Comparison of ENCODE assay signal across 9 mouse cellular contexts in genomic region chr9:114025846-114026245, GRCm38 (mm10). TPM values are rescaled to one million over a fixed set of nuclear protein-coding genes. Genes with fewer than 3 reads are reported as not detected.
A peak's percentile ranks its signal among the peaks of the same experiment; 100 is the strongest.
DNase-seq lines count a peak whose midpoint lies in the region; ATAC-seq lines count a peak whose summit lies in the region.
"Had no signal": no experiment of that assay in that cellular context is flagged by ENCODE, and none has a peak within 500 bp of the region (broad histone marks: within the 10 kb centered on the region; RNA-seq: fewer than 3 reads in every experiment).

No protein-coding gene starts in this region.

- H3K4me2 ChIP-seq in kidney, embryonic 15.5 days: peak overlapping the region; percentile 88
- peak overlapping the region; percentile 74 for H3K4me2 ChIP-seq in hindbrain, embryonic 13.5 days
- H3K4me2 ChIP-seq in midbrain, embryonic 15.5 days: peak overlapping the region; percentile 77

- DNase-seq in kidney, postnatal 36 days: no peak
- peak; percentile 8 for DNase-seq in brain, embryonic 18.5 days (ENCODE audit: low read depth, low spot score)
- DNase-seq in spleen, postnatal 4 days (ENCODE audit: low spot score in 2 of 2): no peak
- no peak for DNase-seq in cerebellum, adult 11-12 months
- DNase-seq in right cerebral cortex, postnatal 14 days: no peak

- no peak for ATAC-seq in kidney, embryonic 15.5 days (replicated peaks; ENCODE audit: low FRiP score)
- no peak for ATAC-seq in hindbrain, embryonic 13.5 days (ENCODE audit: low FRiP score)
- no peak for ATAC-seq in midbrain, embryonic 15.5 days (replicated peaks)

- peak overlapping the region; percentile 58 for H3K4me3 ChIP-seq in kidney, embryonic 15.5 days (replicated peaks)
- H3K4me3 ChIP-seq in hindbrain, embryonic 13.5 days: peak overlapping the region; percentile 71
- H3K4me3 ChIP-seq in midbrain, embryonic 15.5 days: peak overlapping the region; percentile 93

- H3K27me3 ChIP-seq in kidney, embryonic 15.5 days: peaks cover 10% of the 10 kb centered on the region; the same call in 1 of the 2 replicates
- H3K27me3 ChIP-seq in hindbrain, embryonic 13.5 days: no peaks in the 10 kb centered on the region
- H3K27me3 ChIP-seq in midbrain, embryonic 15.5 days (replicated peaks): no peaks in the 10 kb centered on the region

- no peaks in the 10 kb centered on the region for H3K36me3 ChIP-seq in kidney, embryonic 15.5 days
- no peaks in the 10 kb centered on the region for H3K36me3 ChIP-seq in hindbrain, embryonic 13.5 days
- H3K36me3 ChIP-seq in midbrain, embryonic 15.5 days (replicated peaks): no peaks in the 10 kb centered on the region

- 6% methylated on average over 8 of the region's 8 CpGs for WGBS in kidney, embryonic 15.5 days
- 19% methylated on average over 8 of the region's 8 CpGs for WGBS in hindbrain, embryonic 13.5 days
- 20% methylated on average over 8 of the region's 8 CpGs for WGBS in midbrain, embryonic 15.5 days

- no peak overlapping the region for H3K9ac ChIP-seq in kidney, embryonic 15.5 days
- H3K9ac ChIP-seq in hindbrain, embryonic 13.5 days: peak overlapping the region; percentile 85
- H3K9ac ChIP-seq in midbrain, embryonic 15.5 days: peak overlapping the region; percentile 84

- no peak overlapping the region for H3K27ac ChIP-seq in kidney, embryonic 15.5 days
- H3K27ac ChIP-seq in hindbrain, embryonic 13.5 days: peak overlapping the region; percentile 87
- peak overlapping the region; percentile 88 for H3K27ac ChIP-seq in midbrain, embryonic 15.5 days

- H3K4me1 ChIP-seq in kidney, embryonic 15.5 days: peaks cover 13% of the 10 kb centered on the region
- H3K4me1 ChIP-seq in hindbrain, embryonic 13.5 days (replicated peaks): peaks cover 13% of the 10 kb centered on the region
- H3K4me1 ChIP-seq in midbrain, embryonic 15.5 days: peaks cover 16% of the 10 kb centered on the region

- no peaks in the 10 kb centered on the region for H3K9me3 ChIP-seq in kidney, embryonic 15.5 days (replicated peaks)
- H3K9me3 ChIP-seq in hindbrain, embryonic 13.5 days: no peaks in the 10 kb centered on the region
- no peaks in the 10 kb centered on the region for H3K9me3 ChIP-seq in midbrain, embryonic 15.5 days

RNA-seq across cellular contexts. Expression of gene Fbxl2, which starts 20.1 kb away (rescaled TPM):
- 3.1 and 5.0 TPM in 2 replicates for polyA plus RNA-seq in kidney, embryonic 15.5 days (2015; fragmentation: Nextera tagmentation; extraction: Ambion mirVana)
- polyA plus RNA-seq in hindbrain, embryonic 13.5 days (2015; fragmentation: Nextera tagmentation; extraction: Ambion mirVana): 22.1 and 22.2 TPM in 2 replicates
- 28.9 and 31.2 TPM in 2 replicates for polyA plus RNA-seq in midbrain, embryonic 15.5 days (2015; fragmentation: Nextera tagmentation; extraction: Ambion mirVana)

RNA-seq across cellular contexts. Expression of gene Susd5, which starts 31.1 kb away (rescaled TPM):
- polyA plus RNA-seq in kidney, embryonic 15.5 days (2015; fragmentation: Nextera tagmentation; extraction: Ambion mirVana): 0.98 and 0.99 TPM in 2 replicates
- polyA plus RNA-seq in hindbrain, embryonic 13.5 days (2015; fragmentation: Nextera tagmentation; extraction: Ambion mirVana): 0.42 and 0.66 TPM in 2 replicates
- polyA plus RNA-seq in midbrain, embryonic 15.5 days (2015; fragmentation: Nextera tagmentation; extraction: Ambion mirVana): 0.50 and 0.59 TPM in 2 replicates
- polyA plus RNA-seq: liver, adult 2 months had no signal
